Mouse (Mus musculus) hindbrain, embryonic 10.5 days (tissue): ENCODE data around the gene Zfp12. TPM values are rescaled to one million over a fixed set of nuclear protein-coding genes. Genes with fewer than 3 reads are reported as not detected.
"Not testable (repeated sequence)": the region's sequence is repeated elsewhere in the genome, so short reads cannot be mapped to it uniquely, and the experiment has no call there.

ENCODE experiments used
- DNase-seq: peaks from one replicate; pipeline ENCODE4 v3.0.0-alpha.2; 2017; ENCODE audit warnings: low spot score
- H3K27ac ChIP-seq: fragments of 300-500 bp; sonication (generic); 2 replicates; pipeline ENCODE4 v1.5.1; 2016; ENCODE audit warnings: mild to moderate bottlenecking, moderate library complexity
- H3K27me3 ChIP-seq: fragments of 300-500 bp; sonication (generic); 2 replicates; pipeline ENCODE4 v1.6.1; 2016; ENCODE audit warnings: mild to moderate bottlenecking; ENCODE audit not compliant: poor library complexity, insufficient read depth, severe bottlenecking
- H3K36me3 ChIP-seq: fragments of 300-500 bp; sonication (generic); 2 replicates; pipeline ENCODE4 v1.6.1; 2016; ENCODE audit warnings: mild to moderate bottlenecking, moderate library complexity
- H3K4me1 ChIP-seq: fragments of 300-500 bp; sonication (generic); replicated peaks from 2 replicates; pipeline ENCODE4 v1.6.1; 2016; ENCODE audit warnings: mild to moderate bottlenecking
- H3K4me3 ChIP-seq: fragments of 300-500 bp; sonication (generic); 2 replicates; pipeline ENCODE4 v1.5.1; 2016; ENCODE audit warnings: mild to moderate bottlenecking, moderate library complexity
- H3K9me3 ChIP-seq: fragments of 300-500 bp; sonication (generic); 2 replicates; pipeline ENCODE4 v1.6.1; 2016; ENCODE audit warnings: mild to moderate bottlenecking, moderate library complexity
- WGBS: fragments of 180-500 bp; shearing (Covaris S2); methylation state at CpG from one replicate; pipeline ENCODE4 v1.1.7; 2016; 5-methylcytosine and 5-hydroxymethylcytosine counted together
- polyA plus RNA-seq: library from polyadenylated mRNA; unstranded; fragments of >200 nt; fragmentation: Nextera tagmentation; extraction: Ambion mirVana; gene quantifications from 2 replicates; pipeline ENCODE4 v1.2.1, GENCODE M21; 2016

The Zfp12 gene
- polyA plus RNA-seq, result 19.9 and 22.0 TPM in 2 replicates

- under 1% methylated on average over 58 of the region's 58 CpGs for WGBS
- H3K9me3 ChIP-seq, result no peaks in the 10 kb centered on the region
- no peaks in the 10 kb centered on the region for H3K27me3 ChIP-seq
- H3K4me3 ChIP-seq, result peak within 1 kb of the TSS; percentile 89
- H3K4me1 ChIP-seq, result peaks cover 28% of the 10 kb centered on the region
- DNase-seq, result peak; percentile 97
- H3K36me3 ChIP-seq, result peaks cover 31% of the 10 kb centered on the region
- peak within 1 kb of the TSS; percentile 98 for H3K27ac ChIP-seq
These were observed at the start of gene Zfp12 for GRCm38 (mm10) chr5:143235028-143235693. Gene Zfp12 (plus strand): TSS chr5:143235163.

- H3K4me1 ChIP-seq, H3K36me3 ChIP-seq, H3K9me3 ChIP-seq, DNase-seq, H3K27me3 ChIP-seq, H3K4me3 ChIP-seq, H3K27ac ChIP-seq: not testable (repeated sequence)
- 82% methylated on average over 1 of the region's 1 CpGs for WGBS
These were observed 46.9 kb upstream of the Zfp12 start for GRCm38 (mm10) chr5:143188014-143188413.

DNA sequence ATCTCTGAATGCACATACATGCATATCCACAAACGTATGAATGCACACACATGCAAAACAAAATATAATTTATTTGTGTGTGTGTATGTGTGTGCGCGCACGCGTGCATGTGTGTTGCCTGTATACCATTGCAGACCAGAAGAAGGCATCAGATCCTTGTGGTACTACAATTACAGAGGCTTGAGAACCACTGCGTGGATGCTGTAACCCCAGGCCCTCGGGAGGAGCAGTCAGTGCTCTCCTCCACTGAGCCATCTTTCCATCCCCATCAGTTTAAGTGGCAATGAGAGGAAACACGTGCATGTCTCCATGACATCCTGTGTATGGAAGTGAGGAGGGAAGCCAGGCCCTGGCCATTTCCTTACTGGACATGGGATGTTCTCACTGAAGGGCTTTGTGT, 42.2 kb upstream of the Zfp12 start:
- Histone ChIP-seq H3K9me3 (no peaks in the 10 kb centered on the region), H3K4me3 (no peak overlapping the region), H3K27ac (no peak overlapping the region), H3K27me3 (no peaks in the 10 kb centered on the region), H3K36me3 (no peaks in the 10 kb centered on the region), H3K4me1 (no peaks in the 10 kb centered on the region)
- DNase-seq, result no peak
- 89% methylated on average over 8 of the region's 8 CpGs for WGBS

- H3K4me3 ChIP-seq, H3K4me1 ChIP-seq, H3K27ac ChIP-seq, H3K27me3 ChIP-seq, H3K36me3 ChIP-seq, H3K9me3 ChIP-seq, DNase-seq: not testable (repeated sequence)
- 73% methylated on average over 8 of the region's 8 CpGs for WGBS
These were observed 40.2 kb upstream of the Zfp12 start for GRCm38 (mm10) chr5:143194747-143195146.

DNA sequence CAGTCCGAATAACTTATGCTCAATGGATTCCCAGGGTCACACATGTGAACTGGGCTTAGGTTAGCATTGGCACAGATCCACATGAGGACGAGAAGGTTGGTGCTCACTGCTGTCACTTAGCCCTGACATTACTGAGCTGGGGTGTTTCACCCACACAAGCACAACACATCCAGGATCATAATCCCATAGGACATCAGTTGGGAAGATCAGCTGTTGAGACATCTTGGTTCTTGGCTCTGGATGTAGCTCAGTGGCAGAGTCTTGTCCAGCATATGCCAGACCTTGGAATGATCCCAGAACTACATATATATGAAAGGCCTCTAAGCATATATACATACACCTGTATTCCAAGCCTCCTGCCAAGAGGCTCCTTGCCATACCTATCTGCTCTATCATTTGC, 39.8 kb upstream of the Zfp12 start:
- H3K27ac ChIP-seq, result no peak overlapping the region
- no peak for DNase-seq
- H3K36me3 ChIP-seq, result no peaks in the 10 kb centered on the region
- H3K4me3 ChIP-seq, result no peak overlapping the region
- 83% methylated on average over 2 of the region's 2 CpGs for WGBS
- no peaks in the 10 kb centered on the region for H3K9me3 ChIP-seq
- no peaks in the 10 kb centered on the region for H3K4me1 ChIP-seq
- H3K27me3 ChIP-seq, result no peaks in the 10 kb centered on the region

GRCm38 (mm10) chr5:143196506-143196905, 38.5 kb upstream of the Zfp12 start:
- no peak for DNase-seq
- 93% methylated on average over 4 of the region's 4 CpGs for WGBS
- H3K4me1 ChIP-seq, result no peaks in the 10 kb centered on the region
- H3K4me3 ChIP-seq, result no peak overlapping the region
- H3K36me3 ChIP-seq, result no peaks in the 10 kb centered on the region
- no peak overlapping the region for H3K27ac ChIP-seq
- no peaks in the 10 kb centered on the region for H3K27me3 ChIP-seq
- H3K9me3 ChIP-seq, result no peaks in the 10 kb centered on the region

DNA sequence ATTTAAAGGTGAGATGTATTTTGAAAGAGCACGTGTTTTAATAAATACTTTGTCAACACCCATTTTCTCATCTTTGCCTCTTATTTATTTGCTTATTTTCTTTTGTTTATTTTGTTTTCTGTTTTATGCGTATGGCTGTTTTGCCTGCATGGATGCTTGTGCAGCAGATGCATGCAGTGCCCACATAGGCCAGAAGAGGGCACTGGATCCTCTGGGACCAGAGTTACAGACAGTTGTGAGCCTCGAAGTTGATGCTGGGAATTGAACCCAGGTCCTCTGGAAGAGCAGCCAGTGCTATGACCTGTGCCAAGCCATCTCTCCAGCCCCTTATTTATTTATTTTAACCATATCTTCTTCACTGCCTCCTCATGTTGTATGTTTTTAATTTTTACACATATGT, 29.9 kb upstream of the Zfp12 start:
- no peaks in the 10 kb centered on the region for H3K4me1 ChIP-seq
- no peak for DNase-seq
- no peak overlapping the region for H3K4me3 ChIP-seq
- no peaks in the 10 kb centered on the region for H3K36me3 ChIP-seq
- 75% methylated on average over 3 of the region's 3 CpGs for WGBS
- H3K27me3 ChIP-seq, result no peaks in the 10 kb centered on the region
- no peak overlapping the region for H3K27ac ChIP-seq
- peaks cover 8% of the 10 kb centered on the region for H3K9me3 ChIP-seq

DNA sequence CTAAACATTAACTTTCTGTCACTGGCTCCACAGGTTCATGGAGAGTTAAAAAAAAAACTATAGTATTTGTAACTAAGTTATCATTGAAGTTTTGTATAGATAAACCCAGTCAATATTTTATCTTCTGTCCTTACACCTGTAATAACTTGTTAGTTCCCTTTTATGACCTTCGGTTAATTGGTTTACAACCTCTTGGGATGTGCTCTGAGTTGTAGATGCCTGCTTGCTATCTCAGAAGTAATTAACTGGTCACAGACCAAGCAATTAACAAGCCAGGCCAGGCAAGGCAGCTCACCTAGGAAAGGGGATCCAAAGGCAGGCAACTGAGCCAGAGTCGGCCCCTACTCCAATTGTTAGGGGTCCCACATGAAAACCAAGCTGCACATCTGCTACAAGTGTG, 21.1 kb upstream of the Zfp12 start:
- H3K36me3 ChIP-seq, result no peaks in the 10 kb centered on the region
- H3K27ac ChIP-seq, result no peak overlapping the region
- peaks cover 2% of the 10 kb centered on the region for H3K9me3 ChIP-seq
- H3K4me1 ChIP-seq, result no peaks in the 10 kb centered on the region
- no peak for DNase-seq
- H3K4me3 ChIP-seq, result no peak overlapping the region
- H3K27me3 ChIP-seq, result no peaks in the 10 kb centered on the region
- WGBS, result 89% methylated on average over 2 of the region's 2 CpGs

DNA sequence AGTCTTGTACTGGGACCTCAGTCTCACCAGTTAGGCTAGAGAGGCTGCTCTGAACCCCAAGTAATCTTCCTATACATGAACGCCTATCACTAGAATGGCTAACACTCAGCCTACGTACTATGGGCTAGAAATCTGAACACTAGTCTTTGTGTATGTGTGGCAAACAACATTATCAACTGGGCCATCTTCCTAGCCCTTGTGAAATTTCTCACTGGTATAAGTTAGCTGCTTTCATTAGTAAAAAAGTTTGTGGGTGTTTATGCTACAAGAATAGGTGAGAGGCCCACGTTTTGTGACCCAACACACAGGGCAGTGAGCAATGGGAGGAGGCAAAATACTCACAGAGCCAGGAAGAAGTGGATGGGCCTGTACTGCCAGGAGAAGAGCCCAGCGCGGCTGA, 14.0 kb upstream of the Zfp12 start:
- H3K9me3 ChIP-seq, result no peaks in the 10 kb centered on the region
- no peak overlapping the region for H3K4me3 ChIP-seq
- no peak overlapping the region for H3K27ac ChIP-seq
- no peak for DNase-seq
- H3K27me3 ChIP-seq, result no peaks in the 10 kb centered on the region
- H3K36me3 ChIP-seq, result no peaks in the 10 kb centered on the region
- WGBS, result 84% methylated on average over 5 of the region's 5 CpGs
- no peaks in the 10 kb centered on the region for H3K4me1 ChIP-seq

GRCm38 (mm10) chr5:143222287-143222686, 12.7 kb upstream of the Zfp12 start:
- DNase-seq, result no peak
- 79% methylated on average over 1 of the region's 1 CpGs for WGBS
- Histone ChIP-seq H3K27ac (no peak overlapping the region), H3K4me1 (no peaks in the 10 kb centered on the region), H3K27me3 (no peaks in the 10 kb centered on the region), H3K36me3 (no peaks in the 10 kb centered on the region), H3K4me3 (no peak overlapping the region), H3K9me3 (no peaks in the 10 kb centered on the region)

DNA sequence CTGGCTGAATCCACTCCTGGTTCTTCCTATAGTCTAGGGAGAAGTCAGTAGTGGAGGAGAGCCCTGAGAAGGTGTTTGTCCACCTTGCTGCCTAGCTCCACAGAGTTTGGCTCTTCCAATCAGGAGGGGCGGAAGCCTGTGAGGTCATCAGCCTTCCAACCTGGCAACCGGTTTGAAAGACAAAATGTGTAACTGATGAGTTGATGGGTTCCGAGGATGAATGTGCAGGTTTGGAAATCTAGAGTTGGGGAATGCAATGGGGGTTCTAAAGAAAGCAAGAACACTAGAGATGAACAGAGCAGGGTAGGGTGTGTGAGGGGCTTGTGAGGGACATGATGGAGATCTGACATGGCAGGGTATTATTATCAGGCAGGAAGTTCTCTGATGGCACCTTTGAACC, 8.2 kb upstream of the Zfp12 start, which contains the start of gene Spdye4a:
Gene Spdye4a, minus strand, starts transcription at position 101 of the 400 bp plus-strand sequence.
- DNase-seq, result no peak
- no peaks in the 10 kb centered on the region for H3K27me3 ChIP-seq
- H3K4me3 ChIP-seq, result no peak within 1 kb of the TSS
- H3K27ac ChIP-seq, result no peak within 1 kb of the TSS
- no peaks in the 10 kb centered on the region for H3K36me3 ChIP-seq
- H3K9me3 ChIP-seq, result peaks cover 15% of the 10 kb centered on the region
- no peaks in the 10 kb centered on the region for H3K4me1 ChIP-seq
- 86% methylated on average over 3 of the region's 3 CpGs for WGBS

- H3K27ac ChIP-seq, result peak overlapping the region; percentile 98
- WGBS, result 57% methylated on average over 9 of the region's 9 CpGs
- no peaks in the 10 kb centered on the region for H3K27me3 ChIP-seq
- H3K4me1 ChIP-seq, result peaks cover 28% of the 10 kb centered on the region
- peaks cover 40% of the 10 kb centered on the region for H3K36me3 ChIP-seq
- DNase-seq, result no peak
- H3K4me3 ChIP-seq, result peak overlapping the region; percentile 89
- H3K9me3 ChIP-seq, result no peaks in the 10 kb centered on the region
These were observed 1.1 kb downstream of the Zfp12 start for GRCm38 (mm10) chr5:143236036-143236435.

GRCm38 (mm10) chr5:143244926-143245325, 10.0 kb downstream of the Zfp12 start:
- Histone ChIP-seq H3K27me3 (peaks cover 6% of the 10 kb centered on the region; the same call in 1 of the 2 replicates), H3K27ac (no peak overlapping the region), H3K36me3 (peaks cover 100% of the 10 kb centered on the region), H3K4me1 (no peaks in the 10 kb centered on the region), H3K9me3 (0 out of 2 replicates have a peak, but pooled peaks cover 3% of the 10 kb centered on the region), H3K4me3 (no peak overlapping the region)
- no peak for DNase-seq
- 96% methylated on average over 26 of the region's 26 CpGs for whole genome bisulfite sequencing

GRCm38 (mm10) chr5:143252039-143252438, 17.1 kb downstream of the Zfp12 start:
- Histone ChIP-seq H3K27ac (no peak overlapping the region), H3K27me3 (peaks cover 74% of the 10 kb centered on the region), H3K4me3 (no peak overlapping the region), H3K36me3 (peaks cover 80% of the 10 kb centered on the region), H3K4me1 (peaks cover 28% of the 10 kb centered on the region), H3K9me3 (no peaks in the 10 kb centered on the region)
- 40% methylated on average over 6 of the region's 6 CpGs for WGBS
- DNase-seq, result no peak
